Mouse (Mus musculus): ENCODE measurements at regions not wholly inside any gene's neighbourhood (a gene's known extent, or its start where the extent isn't known, plus 50 kb on each side); places are given as distances from the start of the nearest gene placed in this dataset.

DNA sequence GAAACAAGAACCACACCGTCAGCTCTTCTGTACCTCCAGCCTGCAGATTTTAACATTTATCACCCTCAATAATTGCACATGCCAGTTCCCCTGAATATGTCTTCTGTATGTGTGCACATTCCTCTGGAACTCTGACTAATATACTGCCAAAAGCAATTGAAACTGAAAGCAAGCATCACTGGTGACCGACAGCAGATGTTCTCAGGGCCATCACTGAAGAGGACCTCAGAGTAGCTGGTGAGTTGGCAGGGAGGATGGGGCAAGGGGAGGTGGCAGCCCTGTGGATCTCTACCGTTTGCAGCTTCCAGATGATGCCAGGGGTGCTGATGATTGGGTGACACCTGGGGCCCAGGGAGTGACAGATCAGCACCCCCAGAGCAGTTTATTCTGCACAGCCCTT lies 62.6 kb upstream of the Prokr2 start:
- no peaks in the 10 kb centered on the region for H3K4me1 ChIP-seq (ENCODE audit: control insufficient read depth in 2 of 2, insufficient read depth in 2 of 2, low read length in 2 of 2, poor library complexity in 1 of 2)
- no peak overlapping the region for H3K27ac ChIP-seq (ENCODE audit: insufficient read depth, low read depth, low read length, poor library complexity, severe bottlenecking)
- TF ChIP-seq ZC3H11A (IDR thresholded peaks at IDR 0.05; ENCODE audit: borderline replicate concordance, low read depth, low read length): no peak
- TF ChIP-seq ZNF384 (IDR thresholded peaks at IDR 0.05; ENCODE audit: low read depth, low read length): no peak
- no peak for TF ChIP-seq HCFC1 (IDR thresholded peaks at IDR 0.05; ENCODE audit: borderline replicate concordance, insufficient read depth, low read length)
- no peak for TF ChIP-seq MAFK (IDR thresholded peaks at IDR 0.05; ENCODE audit: insufficient read depth, low read depth, low read length)
- no peak for TF ChIP-seq CHD2 (IDR thresholded peaks at IDR 0.05; ENCODE audit: low read depth, low read length)
- H3K9me3 ChIP-seq (ENCODE audit: control insufficient read depth, insufficient read depth, low read depth, low read length): no peaks in the 10 kb centered on the region
- DNase-seq (ENCODE audit: low read depth, low spot score): no peak
- H3K4me3 ChIP-seq (ENCODE audit: insufficient read depth in 1 of 2, low read depth in 1 of 2, low read length in 2 of 2, poor library complexity in 1 of 2, severe bottlenecking in 1 of 2): no peak overlapping the region
- no peak overlapping the region for H3K9ac ChIP-seq (ENCODE audit: insufficient read depth, low read depth, low read length, poor library complexity, severe bottlenecking)
- H3K36me3 ChIP-seq (ENCODE audit: control insufficient read depth, insufficient read depth, low read length, poor library complexity, severe bottlenecking): no peaks in the 10 kb centered on the region
- in situ Hi-C loops (cut with MboI; ENCODE audit: low sequenced_read_pairs in 2 of 2, unreplicated experiment in 2 of 2): no loop called here

DNA sequence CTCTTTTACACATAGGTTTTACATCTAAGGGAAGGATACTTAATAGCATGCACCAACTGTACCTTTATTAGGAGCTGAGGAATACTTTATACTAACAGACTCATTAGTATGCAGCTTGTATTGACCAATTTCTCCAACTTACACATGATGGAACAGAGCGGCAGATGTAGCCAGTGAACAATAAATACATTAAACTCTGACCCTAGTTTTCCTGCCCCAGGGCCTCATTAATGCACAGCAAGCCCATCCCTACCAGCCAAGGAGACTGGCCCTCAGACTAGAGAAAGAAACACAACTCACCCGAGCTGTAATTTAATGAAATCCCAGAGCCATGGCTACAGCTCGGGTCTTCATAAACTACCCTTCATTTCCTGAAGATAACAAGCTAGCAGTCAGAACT lies 60.8 kb upstream of the Prokr2 start:
- TF ChIP-seq HCFC1 (IDR thresholded peaks at IDR 0.05; ENCODE audit: borderline replicate concordance, insufficient read depth, low read length): no peak
- no peaks in the 10 kb centered on the region for H3K36me3 ChIP-seq (ENCODE audit: control insufficient read depth, insufficient read depth, low read length, poor library complexity, severe bottlenecking)
- no peak overlapping the region for H3K4me3 ChIP-seq (ENCODE audit: insufficient read depth in 1 of 2, low read depth in 1 of 2, low read length in 2 of 2, poor library complexity in 1 of 2, severe bottlenecking in 1 of 2)
- no peak for DNase-seq (ENCODE audit: low read depth, low spot score)
- no peak overlapping the region for H3K9ac ChIP-seq (ENCODE audit: insufficient read depth, low read depth, low read length, poor library complexity, severe bottlenecking)
- in situ Hi-C loops (cut with MboI; ENCODE audit: low sequenced_read_pairs in 2 of 2, unreplicated experiment in 2 of 2): no loop called here
- no peaks in the 10 kb centered on the region for H3K9me3 ChIP-seq (ENCODE audit: control insufficient read depth, insufficient read depth, low read depth, low read length)
- no peaks in the 10 kb centered on the region for H3K4me1 ChIP-seq (ENCODE audit: control insufficient read depth in 2 of 2, insufficient read depth in 2 of 2, low read length in 2 of 2, poor library complexity in 1 of 2)
- H3K27ac ChIP-seq (ENCODE audit: insufficient read depth, low read depth, low read length, poor library complexity, severe bottlenecking): no peak overlapping the region

DNA sequence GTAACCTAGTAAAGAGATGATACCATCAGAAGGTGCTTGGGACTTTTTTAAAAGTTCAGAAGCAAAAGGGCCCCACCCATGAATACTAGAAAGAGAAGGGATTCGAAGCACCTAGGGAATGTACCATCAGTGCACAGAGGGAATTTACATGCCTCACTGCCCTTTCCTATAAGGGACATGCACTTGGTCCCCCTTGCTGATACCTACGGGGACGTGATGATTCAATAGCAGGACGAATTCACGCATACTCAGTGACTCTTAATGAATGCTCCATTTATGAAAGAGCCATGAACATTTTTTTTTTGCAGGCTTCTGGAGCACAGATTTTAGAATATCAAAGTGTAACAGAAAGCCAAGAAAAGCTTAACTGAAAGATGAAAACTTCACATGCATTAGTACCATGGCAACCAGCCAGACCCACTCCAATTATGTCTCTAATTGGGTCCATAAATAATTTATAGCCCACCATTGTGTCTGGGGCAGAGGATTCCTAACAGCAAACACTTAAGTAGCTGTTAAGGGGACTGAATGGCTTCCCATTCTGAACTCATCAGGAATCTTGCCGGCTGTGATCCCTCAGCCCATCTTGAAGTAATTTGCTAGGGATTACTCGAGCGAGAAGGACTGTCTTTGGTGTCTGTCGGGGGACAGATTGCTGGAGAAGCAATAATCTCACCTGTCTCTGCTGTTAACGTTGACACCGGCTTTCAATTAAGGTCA lies 59.4 kb upstream of the Prokr2 start:
- Histone ChIP-seq H3K4me1 (ENCODE audit: control insufficient read depth in 2 of 2, insufficient read depth in 2 of 2, low read length in 2 of 2, poor library complexity in 1 of 2) (no peaks in the 10 kb centered on the region), H3K9me3 (ENCODE audit: control insufficient read depth, insufficient read depth, low read depth, low read length) (no peaks in the 10 kb centered on the region), H3K9ac (ENCODE audit: insufficient read depth, low read depth, low read length, poor library complexity, severe bottlenecking) (no peak overlapping the region), H3K4me3 (ENCODE audit: insufficient read depth in 1 of 2, low read depth in 1 of 2, low read length in 2 of 2, poor library complexity in 1 of 2, severe bottlenecking in 1 of 2) (no peak overlapping the region), H3K36me3 (ENCODE audit: control insufficient read depth, insufficient read depth, low read length, poor library complexity, severe bottlenecking) (no peaks in the 10 kb centered on the region), H3K27ac (ENCODE audit: insufficient read depth, low read depth, low read length, poor library complexity, severe bottlenecking) (no peak overlapping the region)
- in situ Hi-C loops (cut with MboI; ENCODE audit: low sequenced_read_pairs in 2 of 2, unreplicated experiment in 2 of 2): no loop called here
- TF ChIP-seq HCFC1 (IDR thresholded peaks at IDR 0.05; ENCODE audit: borderline replicate concordance, insufficient read depth, low read length): no peak
- no peak for TF ChIP-seq ZC3H11A (IDR thresholded peaks at IDR 0.05; ENCODE audit: borderline replicate concordance, low read depth, low read length)
- TF ChIP-seq MAFK (IDR thresholded peaks at IDR 0.05; ENCODE audit: insufficient read depth, low read depth, low read length): no peak
- no peak for TF ChIP-seq ZNF384 (IDR thresholded peaks at IDR 0.05; ENCODE audit: low read depth, low read length)
- no peak for TF ChIP-seq CHD2 (IDR thresholded peaks at IDR 0.05; ENCODE audit: low read depth, low read length)
- DNase-seq (ENCODE audit: low read depth, low spot score): no peak
